Mouse (Mus musculus) heart, adult 2 months (tissue): ENCODE measurements at regions not wholly inside any gene's neighbourhood (a gene's known extent, or its start where the extent isn't known, plus 50 kb on each side); places are given as distances from the start of the nearest gene placed in this dataset.

Source experiments
- CTCF ChIP-seq: fragments of 200-600 bp; IDR thresholded peaks from 2 replicates; pipeline ENCODE4 v1.8.1; 2022; ENCODE audit warnings: antibody characterized with exemption, mild to moderate bottlenecking, moderate library complexity
- EP300 ChIP-seq: fragments of 200-500 bp; IDR thresholded peaks from 2 replicates; pipeline ENCODE4 v1.6.1; 2011; ENCODE audit warnings: low read depth, low read length, control low read depth; ENCODE audit not compliant: insufficient read depth
- POLR2A ChIP-seq: fragments of 200-500 bp; IDR thresholded peaks from 2 replicates; pipeline ENCODE4 v1.6.1; 2011; ENCODE audit warnings: mild to moderate bottlenecking, low read depth, low read length, control low read depth; ENCODE audit not compliant: insufficient read depth

GRCm38 (mm10) chr13:107718973-107719620, 325.1 kb upstream of the Smim15 start:
- TF ChIP-seq CTCF = no peak
- no peak for TF ChIP-seq POLR2A
- TF ChIP-seq EP300 = no peak
